Mouse (Mus musculus) thymus, postnatal 25 days (tissue): ENCODE results near the gene Tufm.

Experiments
- DNase-seq: peaks from one replicate; pipeline ENCODE4 v3.0.0; 2022

The Tufm gene

GRCm38 (mm10) chr7:126487052-126487483, at the start of gene Tufm:
TSS of gene Tufm (plus strand) at chr7:126487361.
- peak; percentile 93 for DNase-seq

GRCm38 (mm10) chr7:126440134-126440533, 47.0 kb upstream of the Tufm start:
- no peak for DNase-seq

DNA sequence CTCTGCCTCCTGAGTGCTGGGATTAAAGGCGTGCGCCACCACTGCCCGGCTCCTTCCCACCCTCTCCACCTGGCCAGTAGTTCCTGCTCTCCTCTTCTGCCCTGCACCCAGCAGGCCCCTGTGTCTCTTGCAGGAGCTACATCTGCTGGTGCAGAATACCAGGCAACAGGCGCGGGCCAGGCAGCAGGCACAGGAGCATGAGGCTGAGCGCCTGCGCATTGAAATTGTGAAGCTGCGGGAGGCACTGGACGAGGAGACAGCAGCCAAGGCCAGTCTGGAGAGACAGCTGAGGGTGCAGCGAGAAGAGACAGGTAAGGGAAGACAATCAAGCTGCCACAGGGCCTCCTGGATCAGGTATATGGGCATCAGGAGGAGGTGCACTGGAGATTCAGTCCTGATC, 43.2 kb upstream of the Tufm start:
- no peak for DNase-seq

- DNase-seq, result no peak
Observed at GRCm38 (mm10) chr7:126444536-126444935, 42.6 kb upstream of the Tufm start.

- DNase-seq, result no peak
Observed at GRCm38 (mm10) chr7:126445104-126445815, 41.9 kb upstream of the Tufm start.

GRCm38 (mm10) chr7:126446217-126446616, 40.9 kb upstream of the Tufm start:
- no peak for DNase-seq

DNA sequence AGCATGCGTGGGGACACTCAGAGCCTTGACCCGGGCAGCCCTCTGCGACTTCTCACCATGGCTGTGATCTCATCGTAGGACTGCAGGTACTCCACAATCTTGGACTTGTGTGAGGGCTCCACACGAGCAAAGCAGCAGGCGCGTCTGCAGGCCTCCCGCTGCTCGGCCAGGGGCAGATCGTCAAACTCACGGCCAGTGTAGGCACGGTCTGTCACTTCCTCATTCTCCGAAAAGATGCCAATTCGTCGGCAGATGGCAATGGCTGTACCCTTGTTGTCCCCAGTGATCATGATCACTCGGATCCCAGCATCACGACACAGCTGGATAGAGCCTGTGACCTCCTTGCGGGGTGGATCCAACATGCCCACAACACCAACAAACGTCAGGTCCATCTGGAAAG, 38.7 kb upstream of the Tufm start:
- no peak for DNase-seq

GRCm38 (mm10) chr7:126449991-126450390, 37.2 kb upstream of the Tufm start:
- no peak for DNase-seq

- no peak for DNase-seq
Observed at GRCm38 (mm10) chr7:126450641-126451040, 36.5 kb upstream of the Tufm start.

GRCm38 (mm10) chr7:126452244-126452643, 34.9 kb upstream of the Tufm start:
- no peak for DNase-seq

GRCm38 (mm10) chr7:126453861-126454260, 33.3 kb upstream of the Tufm start:
- no peak for DNase-seq

- DNase-seq, result no peak
Observed at GRCm38 (mm10) chr7:126455242-126455641, 31.9 kb upstream of the Tufm start.

GRCm38 (mm10) chr7:126456382-126457266, 30.5 kb upstream of the Tufm start:
- DNase-seq, result no peak

GRCm38 (mm10) chr7:126458225-126458624, 28.9 kb upstream of the Tufm start:
- no peak for DNase-seq

GRCm38 (mm10) chr7:126458844-126459618, 28.1 kb upstream of the Tufm start:
- no peak for DNase-seq

DNA sequence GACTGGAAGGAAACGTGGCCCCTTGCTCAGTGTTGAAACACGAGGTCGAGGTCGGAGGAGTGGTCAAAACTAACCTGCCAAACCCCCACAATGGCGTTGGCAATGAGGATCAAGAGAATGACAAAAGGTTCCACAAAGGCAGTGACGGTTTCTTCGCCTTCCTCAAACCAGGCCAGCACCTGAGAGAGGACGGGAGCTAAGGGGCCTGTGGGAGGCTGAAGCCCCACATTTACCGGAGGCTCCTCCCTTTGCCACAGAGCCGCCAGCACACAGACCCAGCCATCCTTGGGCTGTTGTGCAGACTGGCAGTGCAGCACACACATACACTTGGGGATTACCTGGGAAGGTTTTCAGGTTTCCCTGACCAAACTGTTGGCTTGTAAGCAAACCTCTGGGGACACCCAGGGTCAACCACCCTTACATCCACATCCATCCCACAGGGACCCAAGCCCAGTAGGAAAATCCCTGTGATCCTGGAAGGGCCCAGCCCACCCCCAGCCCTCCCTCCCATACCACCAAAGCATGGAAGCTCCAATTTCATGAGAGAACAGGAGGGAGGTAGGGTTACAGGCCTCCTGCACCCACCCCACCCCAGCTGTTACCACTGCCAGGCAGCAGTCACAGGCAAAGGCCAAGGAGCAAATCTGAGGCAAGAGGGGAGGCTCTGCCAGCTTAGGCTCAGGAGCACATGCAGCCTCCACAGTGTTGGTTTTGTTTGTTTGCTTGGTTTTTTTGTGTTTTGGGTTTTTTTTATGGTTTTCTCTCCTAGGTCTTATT, 26.4 kb upstream of the Tufm start:
- DNase-seq, result no peak

GRCm38 (mm10) chr7:126461626-126462025, 25.5 kb upstream of the Tufm start:
- no peak for DNase-seq

GRCm38 (mm10) chr7:126463004-126463403, 24.2 kb upstream of the Tufm start, which contains the start of gene Atp2a1:
TSS of gene Atp2a1 (minus strand) at chr7:126463108.
- no peak for DNase-seq

DNA sequence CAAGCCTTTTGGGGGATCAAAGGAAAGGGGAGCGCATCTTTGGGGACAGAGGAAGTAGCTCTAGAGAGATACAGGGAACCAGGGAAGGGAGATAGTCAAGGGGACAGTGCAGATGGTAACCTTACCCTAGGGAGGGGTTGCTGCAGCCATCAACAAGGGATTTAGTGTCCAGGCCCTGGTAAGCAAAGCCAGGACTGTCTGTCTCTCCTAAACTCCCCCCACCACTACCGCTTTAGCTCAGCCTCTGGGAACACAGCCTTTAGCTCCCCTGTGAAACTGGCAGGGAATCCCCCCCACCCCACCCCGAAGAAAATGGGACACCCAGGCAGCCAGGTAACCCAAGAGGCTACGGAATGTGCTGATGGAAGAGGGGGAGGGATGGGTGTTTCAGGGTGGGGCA, 23.6 kb upstream of the Tufm start:
- no peak for DNase-seq

- peak; percentile 22 for DNase-seq
Observed at GRCm38 (mm10) chr7:126464121-126464520, 23.0 kb upstream of the Tufm start.

DNA sequence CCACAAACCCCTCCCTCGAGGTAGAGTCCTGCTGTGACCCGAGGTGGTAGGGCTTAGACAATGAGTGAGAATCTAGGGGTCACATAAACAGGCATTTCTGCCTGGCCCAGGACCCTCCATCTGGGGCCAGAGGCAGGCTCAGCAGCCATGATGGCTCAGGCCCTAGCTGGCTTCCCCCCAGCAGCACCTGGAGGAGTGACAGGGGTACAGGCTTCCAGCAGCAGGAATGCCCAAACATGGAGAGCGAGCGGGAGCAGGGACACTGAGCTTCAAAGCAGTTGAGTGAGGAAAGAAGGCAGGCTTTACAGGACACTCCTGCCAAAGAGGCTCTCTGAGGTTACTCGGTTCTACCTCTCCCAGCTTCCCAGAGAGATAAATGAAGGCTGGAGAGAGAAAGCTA, 22.3 kb upstream of the Tufm start:
- no peak for DNase-seq

DNA sequence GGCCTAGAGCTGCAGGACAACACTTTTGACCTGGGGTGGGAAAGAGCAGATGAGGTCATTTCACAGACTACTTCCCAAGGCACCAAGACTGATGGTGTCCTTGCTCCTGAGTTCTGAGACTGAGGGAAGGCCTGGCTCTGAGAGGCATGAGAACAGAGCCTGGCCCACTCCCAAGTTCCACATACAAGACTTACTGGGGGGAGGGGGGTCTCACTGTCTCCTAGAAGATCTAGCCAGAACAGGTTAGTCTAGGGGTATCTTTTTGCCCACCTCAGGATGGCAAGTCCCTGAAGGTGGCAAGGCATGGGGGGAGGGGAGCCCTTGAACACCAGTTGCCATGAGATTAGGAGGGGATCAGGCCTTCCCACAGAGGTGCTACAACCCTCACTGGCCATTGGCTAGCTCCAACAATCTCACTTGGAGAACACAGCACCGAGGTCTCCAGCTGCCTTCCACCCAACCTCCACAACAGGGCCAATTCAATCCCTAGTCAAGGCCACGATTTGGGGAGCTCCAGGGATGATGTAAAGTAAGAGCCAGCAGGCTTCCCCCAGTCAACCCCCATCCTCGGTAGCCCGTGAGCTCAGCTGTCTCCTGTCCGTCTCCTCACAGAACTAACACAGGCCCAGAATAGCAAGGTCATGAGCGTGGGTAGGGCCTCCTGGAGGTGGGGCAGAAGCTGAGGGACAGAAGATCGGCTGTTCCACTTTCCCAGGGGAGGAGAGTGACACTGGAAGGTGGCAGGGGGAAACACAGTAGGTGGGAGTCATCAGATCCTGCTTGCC, 21.7 kb upstream of the Tufm start:
- no peak for DNase-seq
